Mouse (Mus musculus): Measurements from ENCODE around the gene Tm6sf1.

GRCm38 (mm10) chr7:81847010-81847409, 11.8 kb upstream of the Tm6sf1 start:
- no peak for TF ChIP-seq CTCF (IDR thresholded peaks at IDR 0.05; ENCODE audit: extremely low read depth, insufficient read depth, insufficient read length, insufficient replicate concordance)
- TF ChIP-seq POLR2A (IDR thresholded peaks at IDR 0.05; ENCODE audit: low read depth, low read length): no peak
